In the genomic region with DNA sequence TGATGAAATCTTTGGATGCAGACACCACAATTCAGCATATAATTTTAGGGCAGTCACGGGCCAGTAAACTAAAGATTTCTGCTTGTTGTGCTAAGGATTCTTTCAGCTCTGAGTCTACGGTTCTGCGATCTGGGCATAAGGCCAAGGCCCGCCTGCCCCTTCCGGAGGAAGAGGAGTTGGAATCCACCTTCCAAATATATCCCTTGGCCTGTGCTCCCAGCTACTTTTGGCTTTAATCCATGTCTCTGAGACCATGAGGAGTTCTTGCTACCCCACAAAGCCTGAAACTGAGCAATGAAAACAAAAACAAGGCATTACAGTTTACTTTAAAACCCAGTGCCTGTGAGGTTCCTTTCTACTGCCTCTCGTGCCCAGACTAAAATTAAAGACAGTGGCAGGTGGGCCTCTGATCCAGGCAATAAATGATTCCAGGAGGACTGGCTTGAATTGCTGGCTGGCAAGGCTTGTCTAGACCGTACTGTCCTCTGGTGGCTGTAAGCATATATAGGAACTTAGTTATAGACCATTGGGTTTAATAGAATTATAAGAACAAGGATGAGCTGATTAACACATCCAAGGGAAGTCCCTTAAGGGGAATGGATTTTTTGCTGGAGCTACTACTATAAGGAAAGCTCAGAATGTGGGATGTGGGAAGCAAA, we compare ENCODE assay signal across 9 mouse cellular contexts.
DNase-seq lines count a peak whose midpoint lies in the region; ATAC-seq lines count a peak whose summit lies in the region.
"Had no signal": no experiment of that assay in that cellular context is flagged by ENCODE, and none has a peak within 500 bp of the region (broad histone marks: within the 10 kb centered on the region; RNA-seq: fewer than 3 reads in every experiment).

No protein-coding gene starts in this region.

- peak; percentile 3 for DNase-seq in CD4-positive, CD25-positive, alpha-beta regulatory T cell, adult 2 months (ENCODE audit: low read depth, low spot score)
- peak; percentile 11 for DNase-seq in right cerebral cortex, postnatal 14 days
- no peak for DNase-seq in right cerebral cortex, postnatal 36 days (ENCODE audit: low spot score in 2 of 2)
- DNase-seq in lung, adult 18-20 months: peak; percentile 44 to 45

- H3K9ac ChIP-seq in heart, embryonic 15.5 days: no peak overlapping the region
- H3K9ac ChIP-seq: liver, embryonic 15.5 days had no signal

- peak overlapping the region; percentile 23; the same call in 1 of the 2 replicates for H3K4me2 ChIP-seq in heart, embryonic 15.5 days
- H3K4me2 ChIP-seq: liver, embryonic 15.5 days had no signal

- WGBS in heart, embryonic 15.5 days: 39% methylated on average over 7 of the region's 7 CpGs

- H3K36me3 ChIP-seq in heart, embryonic 15.5 days: no peaks in the 10 kb centered on the region
- H3K36me3 ChIP-seq: liver, embryonic 15.5 days had no signal

- no peaks in the 10 kb centered on the region for H3K4me1 ChIP-seq in heart, embryonic 15.5 days (replicated peaks)
- H3K4me1 ChIP-seq: liver, embryonic 15.5 days had no signal

- no peaks in the 10 kb centered on the region for H3K9me3 ChIP-seq in heart, embryonic 15.5 days (replicated peaks)
- H3K9me3 ChIP-seq: liver, embryonic 15.5 days had no signal

- H3K27ac ChIP-seq in heart, embryonic 15.5 days: peak overlapping the region; percentile 63
- H3K27ac ChIP-seq: liver, embryonic 15.5 days had no signal

- ATAC-seq in CD4-positive, CD25-positive, alpha-beta regulatory T cell, adult 4 months: no peak
- ATAC-seq in heart, embryonic 15.5 days (replicated peaks; ENCODE audit: insufficient number of reproducible peaks, insufficient read depth, low FRiP score, low read depth): peak; percentile 58; the same call in 1 of the 2 replicates
- no peak for ATAC-seq in erythroblast, adult 5-6 weeks (replicated peaks; ENCODE audit: low FRiP score, poor library complexity, severe bottlenecking)
- no peak for ATAC-seq in megakaryocyte, adult 5-6 weeks (ENCODE audit: poor library complexity, severe bottlenecking)

- H3K27me3 ChIP-seq in heart, embryonic 15.5 days: no peaks in the 10 kb centered on the region
- H3K27me3 ChIP-seq: liver, embryonic 15.5 days had no signal

- H3K4me3 ChIP-seq in heart, embryonic 15.5 days: no peak overlapping the region
- H3K4me3 ChIP-seq: liver, embryonic 15.5 days had no signal

Comparison
In these comparisons a context has a peak if more than half of its experiments do, and no peak if none do; other contexts are left out.
1. DNase-seq: peak in CD4-positive, CD25-positive, alpha-beta regulatory T cell, adult 2 months (single experiment), right cerebral cortex, postnatal 14 days (single experiment) and lung, adult 18-20 months (2 of 2); none in right cerebral cortex, postnatal 36 days (0 of 2).